Mouse (Mus musculus) embryonic fibroblast, embryonic 13.5 days (primary cell): ENCODE data around the gene Kansl2.
A peak's percentile ranks its signal among the peaks of the same experiment; 100 is the strongest.

ENCODE experiments used
- CTCF ChIP-seq: IDR thresholded peaks from 2 replicates; pipeline ENCODE4 v1.5.1; 2011; ENCODE audit warnings: mild to moderate bottlenecking, control low read depth, low read length, moderate library complexity, borderline replicate concordance; ENCODE audit not compliant: insufficient read depth
- POLR2A ChIP-seq: IDR thresholded peaks from 2 replicates; pipeline ENCODE4 v1.6.1; 2011; ENCODE audit warnings: low read depth, mild to moderate bottlenecking, control low read depth, low read length, moderate library complexity

DNA sequence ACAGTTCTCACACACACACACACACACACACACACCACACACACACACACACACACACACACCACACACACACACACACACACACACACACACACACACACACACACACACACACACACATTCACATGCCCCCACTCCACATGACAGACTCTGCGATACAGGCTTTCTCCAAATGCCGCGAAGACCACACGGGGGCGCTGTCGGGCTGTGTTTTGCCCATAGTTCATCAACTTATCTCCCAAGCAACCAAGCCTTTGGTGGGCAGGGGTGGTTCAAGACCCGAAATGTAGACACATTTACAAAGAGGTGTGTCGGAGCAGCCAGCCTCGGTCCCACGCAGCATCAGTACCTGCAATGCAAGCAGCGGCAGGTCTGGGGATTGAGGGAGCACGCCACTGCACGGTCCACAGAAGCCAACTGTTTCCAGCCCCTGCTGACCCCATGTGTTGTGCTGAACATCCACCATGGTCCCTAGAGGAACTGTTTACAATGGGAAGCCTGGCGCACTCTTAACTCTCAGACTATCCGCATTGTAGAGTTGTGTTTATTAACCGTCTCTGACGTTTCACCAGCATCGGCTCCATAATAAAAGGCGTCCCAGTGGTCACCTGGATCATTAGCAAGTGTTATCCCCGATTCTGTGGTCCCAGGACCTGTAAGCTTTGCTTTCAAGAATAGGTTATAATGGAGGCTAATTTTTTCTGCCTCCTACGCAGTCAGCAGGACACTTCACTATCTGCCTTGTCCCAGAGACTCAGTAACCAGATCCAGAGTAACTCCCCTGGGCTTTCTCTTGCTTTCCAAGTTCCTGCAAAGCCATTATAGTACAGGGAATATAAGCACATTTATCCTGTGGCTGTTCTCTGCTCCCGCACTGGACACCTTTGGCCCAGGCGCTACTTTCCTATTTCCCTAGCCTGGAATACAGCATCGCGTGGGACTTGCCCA is 23.4 kb downstream of the Kansl2 start:
- TF ChIP-seq POLR2A = no peak
- TF ChIP-seq CTCF = peak; percentile 67
